ENCODE assay signal across 8 mouse cellular contexts in genomic region chr8:4257350-4257749, GRCm38 (mm10). TPM values are rescaled to one million over a fixed set of nuclear protein-coding genes. Genes with fewer than 3 reads are reported as not detected.
DNase-seq lines count a peak whose midpoint lies in the region; ATAC-seq lines count a peak whose summit lies in the region.

No protein-coding gene starts in this region.

- H3K36me3 ChIP-seq in heart, embryonic 10.5 days: peaks cover 63% of the 10 kb centered on the region
- H3K36me3 ChIP-seq in embryonic facial prominence, embryonic 12.5 days: peaks cover 62% of the 10 kb centered on the region
- peaks cover 55% of the 10 kb centered on the region for H3K36me3 ChIP-seq in hindbrain, embryonic 14.5 days (replicated peaks; ENCODE audit: control insufficient read depth, insufficient read depth)
- H3K36me3 ChIP-seq in midbrain, embryonic 15.5 days (replicated peaks): peaks cover 27% of the 10 kb centered on the region

- peak overlapping the region; percentile 89 for H3K9ac ChIP-seq in embryonic facial prominence, embryonic 12.5 days
- peak overlapping the region; percentile 75 for H3K9ac ChIP-seq in hindbrain, embryonic 14.5 days
- peak overlapping the region; percentile 83 for H3K9ac ChIP-seq in midbrain, embryonic 15.5 days

- DNase-seq in heart, embryonic 10.5 days (ENCODE audit: low spot score): no peak
- no peak for DNase-seq in heart, adult 8-10 months (ENCODE audit: low spot score)
- DNase-seq in hindbrain, embryonic 14.5 days (ENCODE audit: low spot score): no peak
- no peak for DNase-seq in thymus, postnatal 0 days (ENCODE audit: low spot score)
- DNase-seq in ovary, postnatal 14 days (ENCODE audit: low spot score): no peak

- no peaks in the 10 kb centered on the region for H3K9me3 ChIP-seq in heart, embryonic 10.5 days
- H3K9me3 ChIP-seq in embryonic facial prominence, embryonic 12.5 days: no peaks in the 10 kb centered on the region
- H3K9me3 ChIP-seq in hindbrain, embryonic 14.5 days (ENCODE audit: control insufficient read depth, low read length): no peaks in the 10 kb centered on the region
- no peaks in the 10 kb centered on the region for H3K9me3 ChIP-seq in midbrain, embryonic 15.5 days

- H3K27ac ChIP-seq in heart, embryonic 10.5 days: 0 out of 2 replicates have a peak overlapping the region, but pooled peaks have one; percentile 12
- no peak overlapping the region for H3K27ac ChIP-seq in embryonic facial prominence, embryonic 12.5 days
- peak overlapping the region; percentile 88; the same call in 1 of the 2 replicates for H3K27ac ChIP-seq in hindbrain, embryonic 14.5 days
- H3K27ac ChIP-seq in midbrain, embryonic 15.5 days: peak overlapping the region; percentile 94

- H3K4me3 ChIP-seq in heart, embryonic 10.5 days: peak overlapping the region; percentile 85; the same call in 1 of the 2 replicates
- H3K4me3 ChIP-seq in embryonic facial prominence, embryonic 12.5 days: peak overlapping the region; percentile 88
- H3K4me3 ChIP-seq in hindbrain, embryonic 14.5 days (replicated peaks; ENCODE audit: low read length): peak overlapping the region; percentile 53
- H3K4me3 ChIP-seq in midbrain, embryonic 15.5 days: peak overlapping the region; percentile 72

- no peak for ATAC-seq in embryonic facial prominence, embryonic 12.5 days (ENCODE audit: insufficient number of reproducible peaks, insufficient read depth, low FRiP score, low TSS enrichment)
- no peak for ATAC-seq in hindbrain, embryonic 14.5 days (ENCODE audit: low FRiP score)
- ATAC-seq in midbrain, embryonic 15.5 days (replicated peaks): no peak
- ATAC-seq in megakaryocyte, adult 5-6 weeks (ENCODE audit: poor library complexity, severe bottlenecking): no peak

- H3K27me3 ChIP-seq in heart, embryonic 10.5 days (ENCODE audit: insufficient read depth, poor library complexity, severe bottlenecking): no peaks in the 10 kb centered on the region
- no peaks in the 10 kb centered on the region for H3K27me3 ChIP-seq in embryonic facial prominence, embryonic 12.5 days
- H3K27me3 ChIP-seq in hindbrain, embryonic 14.5 days (ENCODE audit: control insufficient read depth, insufficient read depth, low read length): no peaks in the 10 kb centered on the region
- no peaks in the 10 kb centered on the region for H3K27me3 ChIP-seq in midbrain, embryonic 15.5 days (replicated peaks)

- peaks cover 45% of the 10 kb centered on the region for H3K4me1 ChIP-seq in heart, embryonic 10.5 days
- H3K4me1 ChIP-seq in embryonic facial prominence, embryonic 12.5 days: peaks cover 28% of the 10 kb centered on the region
- H3K4me1 ChIP-seq in hindbrain, embryonic 14.5 days (replicated peaks; ENCODE audit: control insufficient read depth, insufficient read depth, low read length): peaks cover 31% of the 10 kb centered on the region
- H3K4me1 ChIP-seq in midbrain, embryonic 15.5 days: peaks cover 51% of the 10 kb centered on the region

- WGBS in heart, embryonic 10.5 days: 83% methylated on average over 4 of the region's 4 CpGs
- 77% methylated on average over 4 of the region's 4 CpGs for WGBS in embryonic facial prominence, embryonic 12.5 days
- WGBS in hindbrain, embryonic 14.5 days: 54% methylated on average over 4 of the region's 4 CpGs
- WGBS in midbrain, embryonic 15.5 days: 47% methylated on average over 4 of the region's 4 CpGs

- H3K4me2 ChIP-seq in embryonic facial prominence, embryonic 12.5 days (replicated peaks): peak overlapping the region; percentile 58
- H3K4me2 ChIP-seq in hindbrain, embryonic 14.5 days (replicated peaks): peak overlapping the region; percentile 61
- H3K4me2 ChIP-seq in midbrain, embryonic 15.5 days: peak overlapping the region; percentile 58

RNA-seq across cellular contexts. Expression of gene Ctxn1, which starts 1.7 kb away (rescaled TPM):
- 33.2 and 59.1 TPM in 2 replicates for polyA plus RNA-seq in heart, embryonic 10.5 days (2016; fragmentation: Nextera tagmentation; extraction: Ambion mirVana)
- total RNA-seq in heart, adult 8-10 months (2022): under 1 TPM; 0.37 to 0.87 (median 0.79) TPM
- polyA plus RNA-seq in embryonic facial prominence, embryonic 12.5 days (2016; fragmentation: Nextera tagmentation; extraction: Ambion mirVana): 120 and 141 TPM in 2 replicates
- 219 and 235 TPM in 2 replicates for polyA plus RNA-seq in hindbrain, embryonic 14.5 days (2014; fragmentation: Nextera tagmentation; extraction: Ambion mirVana)
- polyA plus RNA-seq in midbrain, embryonic 15.5 days (2015; fragmentation: Nextera tagmentation; extraction: Ambion mirVana): 278 and 306 TPM in 2 replicates
- 8.5 and 8.7 TPM in 2 replicates for polyA plus RNA-seq in thymus, postnatal 0 days (2015; fragmentation: Nextera tagmentation; extraction: Ambion mirVana)
- total RNA-seq in megakaryocyte, adult 5-6 weeks (2015): 0.91 and 1.9 TPM in 2 replicates
- 0.15 TPM in 1 of 2 replicates, not detected in the other for total RNA-seq in megakaryocyte, adult 5-6 weeks (2017)

RNA-seq across cellular contexts. Expression of gene Snapc2, which starts 4.5 kb away (rescaled TPM):
- polyA plus RNA-seq in heart, embryonic 10.5 days (2016; fragmentation: Nextera tagmentation; extraction: Ambion mirVana): 47.8 and 60.2 TPM in 2 replicates
- 10 to 100 TPM; 17.6 to 20.0 (median 19.3) TPM for total RNA-seq in heart, adult 8-10 months (2022)
- 71.3 and 71.7 TPM in 2 replicates for polyA plus RNA-seq in embryonic facial prominence, embryonic 12.5 days (2016; fragmentation: Nextera tagmentation; extraction: Ambion mirVana)
- 62.3 and 65.1 TPM in 2 replicates for polyA plus RNA-seq in hindbrain, embryonic 14.5 days (2014; fragmentation: Nextera tagmentation; extraction: Ambion mirVana)
- 70.6 and 76.4 TPM in 2 replicates for polyA plus RNA-seq in midbrain, embryonic 15.5 days (2015; fragmentation: Nextera tagmentation; extraction: Ambion mirVana)
- 34.5 and 36.4 TPM in 2 replicates for polyA plus RNA-seq in thymus, postnatal 0 days (2015; fragmentation: Nextera tagmentation; extraction: Ambion mirVana)
- total RNA-seq in megakaryocyte, adult 5-6 weeks (2015): 17.1 and 19.3 TPM in 2 replicates
- total RNA-seq in megakaryocyte, adult 5-6 weeks (2017): 6.0 and 8.6 TPM in 2 replicates

RNA-seq across cellular contexts. Expression of gene Tgfbr3l, which starts 9.3 kb away (rescaled TPM):
- 2.4 and 2.5 TPM in 2 replicates for polyA plus RNA-seq in heart, embryonic 10.5 days (2016; fragmentation: Nextera tagmentation; extraction: Ambion mirVana)
- 1 to 10 TPM; 1.7 to 5.0 (median 2.6) TPM for total RNA-seq in heart, adult 8-10 months (2022)
- polyA plus RNA-seq in embryonic facial prominence, embryonic 12.5 days (2016; fragmentation: Nextera tagmentation; extraction: Ambion mirVana): 5.8 and 6.5 TPM in 2 replicates
- 2.5 and 3.3 TPM in 2 replicates for polyA plus RNA-seq in hindbrain, embryonic 14.5 days (2014; fragmentation: Nextera tagmentation; extraction: Ambion mirVana)
- polyA plus RNA-seq in midbrain, embryonic 15.5 days (2015; fragmentation: Nextera tagmentation; extraction: Ambion mirVana): 5.2 and 6.6 TPM in 2 replicates
- 2.3 and 4.0 TPM in 2 replicates for polyA plus RNA-seq in thymus, postnatal 0 days (2015; fragmentation: Nextera tagmentation; extraction: Ambion mirVana)
- total RNA-seq in megakaryocyte, adult 5-6 weeks (2015): 1.5 and 2.1 TPM in 2 replicates
- 0.44 and 2.5 TPM in 2 replicates for total RNA-seq in megakaryocyte, adult 5-6 weeks (2017)

RNA-seq across cellular contexts. Expression of gene Timm44, which starts 18.4 kb away (rescaled TPM):
- polyA plus RNA-seq in heart, embryonic 10.5 days (2016; fragmentation: Nextera tagmentation; extraction: Ambion mirVana): 70.2 and 72.0 TPM in 2 replicates
- 100 to 1,000 TPM in 2 of 4 experiments, 10 to 100 TPM in 2; 94.0 to 109 (median 101) TPM for total RNA-seq in heart, adult 8-10 months (2022)
- 64.1 and 64.3 TPM in 2 replicates for polyA plus RNA-seq in embryonic facial prominence, embryonic 12.5 days (2016; fragmentation: Nextera tagmentation; extraction: Ambion mirVana)
- polyA plus RNA-seq in hindbrain, embryonic 14.5 days (2014; fragmentation: Nextera tagmentation; extraction: Ambion mirVana): 49.1 and 51.8 TPM in 2 replicates
- 46.7 and 48.2 TPM in 2 replicates for polyA plus RNA-seq in midbrain, embryonic 15.5 days (2015; fragmentation: Nextera tagmentation; extraction: Ambion mirVana)
- polyA plus RNA-seq in thymus, postnatal 0 days (2015; fragmentation: Nextera tagmentation; extraction: Ambion mirVana): 49.3 and 50.6 TPM in 2 replicates
- total RNA-seq in megakaryocyte, adult 5-6 weeks (2015): 42.1 and 45.2 TPM in 2 replicates
- 60.3 and 68.0 TPM in 2 replicates for total RNA-seq in megakaryocyte, adult 5-6 weeks (2017)

RNA-seq across cellular contexts. Expression of gene Gm49320, which starts 18.7 kb away (rescaled TPM):
- polyA plus RNA-seq in heart, embryonic 10.5 days (2016; fragmentation: Nextera tagmentation; extraction: Ambion mirVana): 0.59 TPM in 1 of 2 replicates, not detected in the other
- total RNA-seq in heart, adult 8-10 months (2022): under 1 TPM in 1 of 4 experiments, not detected in 3; 0.25 TPM
- polyA plus RNA-seq in embryonic facial prominence, embryonic 12.5 days (2016; fragmentation: Nextera tagmentation; extraction: Ambion mirVana): 1.1 and 2.0 TPM in 2 replicates
- 1.0 and 1.6 TPM in 2 replicates for polyA plus RNA-seq in hindbrain, embryonic 14.5 days (2014; fragmentation: Nextera tagmentation; extraction: Ambion mirVana)
- polyA plus RNA-seq in midbrain, embryonic 15.5 days (2015; fragmentation: Nextera tagmentation; extraction: Ambion mirVana): 1.0 and 1.8 TPM in 2 replicates
- 0.21 and 0.26 TPM in 2 replicates for polyA plus RNA-seq in thymus, postnatal 0 days (2015; fragmentation: Nextera tagmentation; extraction: Ambion mirVana)
- total RNA-seq in megakaryocyte, adult 5-6 weeks (2015): not detected in 2 replicates
- 0.12 TPM in 1 of 2 replicates, not detected in the other for total RNA-seq in megakaryocyte, adult 5-6 weeks (2017)
